Mouse (Mus musculus) CH12.LX (cell line): ENCODE results near the gene Creb3l1. TPM values are rescaled to one million over a fixed set of nuclear protein-coding genes. Genes with fewer than 3 reads are reported as not detected.

ENCODE experiments used
- DNase-seq: peaks from one replicate; pipeline ENCODE4 v3.0.0-alpha.2; 2013; ENCODE audit errors: extremely low read depth
- H3K27ac ChIP-seq: 2 replicates; pipeline ENCODE4 v1.5.1; 2012; ENCODE audit warnings: low read depth, mild to moderate bottlenecking, control low read depth, moderate library complexity; ENCODE audit not compliant: insufficient read depth
- H3K27me3 ChIP-seq: replicated peaks from 2 replicates; pipeline ENCODE3; 2012; ENCODE audit warnings: inconsistent platforms
- H3K36me3 ChIP-seq, 2 experiments: replicated peaks in 1 of 2; 2 replicates each; pipeline versions ENCODE3 to v1.6.1; 2012; ENCODE audit warnings: inconsistent platforms in 1 of 2, low read length in 1 of 2, mild to moderate bottlenecking in 1 of 2, mixed read lengths in 1 of 2, moderate library complexity in 1 of 2; ENCODE audit not compliant: control insufficient read depth in 1 of 2, insufficient read depth in 1 of 2
- H3K4me1 ChIP-seq, 2 experiments: 2 replicates each; pipeline ENCODE4 v1.6.1; 2012; ENCODE audit warnings: inconsistent platforms in 1 of 2, moderate library complexity in 1 of 2; ENCODE audit not compliant: insufficient read depth in 2 of 2, control insufficient read depth in 1 of 2
- H3K4me2 ChIP-seq: 2 replicates; pipeline ENCODE4 v1.6.1; 2012; ENCODE audit warnings: low read depth, mild to moderate bottlenecking, control low read depth; ENCODE audit not compliant: poor library complexity, insufficient read depth, severe bottlenecking
- H3K4me3 ChIP-seq, 3 experiments: fragments of 150-350 bp in 1 of 3; sonication (generic) in 1 of 3; replicated peaks in 1 of 3; 2 replicates each; pipeline versions ENCODE3 to v1.5.1; 2011 to 2012; ENCODE audit warnings: low read depth in 2 of 3, low read length in 2 of 3, mild to moderate bottlenecking in 2 of 3, moderate library complexity in 2 of 3, control low read depth in 1 of 3, improper control_type of control experiment in 1 of 3, inconsistent platforms in 1 of 3, mixed read lengths in 1 of 3; ENCODE audit not compliant: poor library complexity in 1 of 3
- H3K79me2 ChIP-seq: replicated peaks from 2 replicates; pipeline ENCODE4 v1.6.1; 2012; ENCODE audit warnings: mild to moderate bottlenecking, moderate library complexity; ENCODE audit not compliant: control insufficient read depth, poor library complexity, insufficient read depth, severe bottlenecking; ENCODE audit errors: extremely low read depth
- H3K9ac ChIP-seq: 2 replicates; pipeline ENCODE4 v1.6.1; 2012; ENCODE audit warnings: low read depth, mild to moderate bottlenecking, control low read depth, moderate library complexity; ENCODE audit not compliant: insufficient read depth
- H3K9me3 ChIP-seq: replicated peaks from 2 replicates; pipeline ENCODE3; 2012; ENCODE audit warnings: low read length, inconsistent platforms, mixed read lengths
- CTCF ChIP-seq, 2 experiments: IDR thresholded peaks in 1 of 2; conservative IDR thresholded peaks in 1 of 2; 2 replicates each; pipeline ENCODE4 v1.5.1; 2011 to 2012; ENCODE audit warnings: low read depth in 2 of 2, low read length in 2 of 2, improper control_type of control experiment in 1 of 2, inconsistent platforms in 1 of 2, mild to moderate bottlenecking in 1 of 2, moderate library complexity in 1 of 2
- E2F4 ChIP-seq: IDR thresholded peaks from 2 replicates; pipeline ENCODE4 v1.6.1; 2011; ENCODE audit warnings: low read depth, low read length, improper control_type of control experiment; ENCODE audit not compliant: insufficient replicate concordance
- EP300 ChIP-seq: IDR thresholded peaks from 2 replicates; pipeline ENCODE4 v1.6.1; 2011; ENCODE audit warnings: low read length, improper control_type of control experiment
- HCFC1 ChIP-seq: IDR thresholded peaks from 2 replicates; pipeline ENCODE4 v1.6.1; 2012; ENCODE audit warnings: low read depth, mild to moderate bottlenecking, inconsistent platforms, low read length, improper control_type of control experiment
- IRF4 ChIP-seq: IDR thresholded peaks from 2 replicates; pipeline ENCODE4 v1.6.1; 2014; ENCODE audit warnings: low read depth, mild to moderate bottlenecking, inconsistent platforms, low read length, improper control_type of control experiment
- JUND ChIP-seq: conservative IDR thresholded peaks from 2 replicates; pipeline ENCODE4 v1.6.1; 2011; ENCODE audit warnings: low read depth, low read length, improper control_type of control experiment
- KAT2A ChIP-seq: IDR thresholded peaks from 2 replicates; pipeline ENCODE4 v1.6.1; 2012; ENCODE audit warnings: low read length, improper control_type of control experiment, inconsistent platforms; ENCODE audit not compliant: insufficient replicate concordance
- MAX ChIP-seq: IDR thresholded peaks from 2 replicates; pipeline ENCODE4 v1.6.1; 2011; ENCODE audit warnings: low read length, improper control_type of control experiment
- MAZ ChIP-seq: IDR thresholded peaks from 2 replicates; pipeline ENCODE4 v1.6.1; 2012; ENCODE audit warnings: low read depth, mild to moderate bottlenecking, inconsistent platforms, low read length, improper control_type of control experiment, moderate library complexity
- MEF2A ChIP-seq: IDR thresholded peaks from 2 replicates; pipeline ENCODE4 v1.6.1; 2014; ENCODE audit warnings: low read depth, mild to moderate bottlenecking, inconsistent platforms, low read length, improper control_type of control experiment, borderline replicate concordance
- MXI1 ChIP-seq: IDR thresholded peaks from 2 replicates; pipeline ENCODE4 v1.6.1; 2011; ENCODE audit warnings: mild to moderate bottlenecking, low read depth, low read length, improper control_type of control experiment
- MYC ChIP-seq: IDR thresholded peaks from 2 replicates; pipeline ENCODE4 v1.6.1; 2011; ENCODE audit warnings: low read depth, mild to moderate bottlenecking, improper control_type of control experiment, low read length
- NELFE ChIP-seq: IDR thresholded peaks from 2 replicates; pipeline ENCODE4 v1.6.1; 2011; ENCODE audit warnings: low read depth, low read length, improper control_type of control experiment
- POLR2A ChIP-seq: IDR thresholded peaks from 2 replicates; pipeline ENCODE4 v1.6.1; 2011; ENCODE audit warnings: low read depth, mild to moderate bottlenecking, improper control_type of control experiment, low read length
- RAD21 ChIP-seq: IDR thresholded peaks from 2 replicates; pipeline ENCODE4 v1.6.1; 2011; ENCODE audit warnings: low read depth, mild to moderate bottlenecking, low read length, improper control_type of control experiment, moderate library complexity
- RCOR1 ChIP-seq: conservative IDR thresholded peaks from 2 replicates; pipeline ENCODE4 v1.6.1; 2012; ENCODE audit warnings: low read depth, mild to moderate bottlenecking, inconsistent platforms, low read length, improper control_type of control experiment
- SIN3A ChIP-seq: IDR thresholded peaks from 2 replicates; pipeline ENCODE4 v1.6.1; 2012; ENCODE audit warnings: low read length, improper control_type of control experiment, inconsistent platforms
- TBP ChIP-seq: conservative IDR thresholded peaks from 2 replicates; pipeline ENCODE4 v1.6.1; 2011; ENCODE audit warnings: low read depth, low read length, improper control_type of control experiment
- TCF12 ChIP-seq: IDR thresholded peaks from 2 replicates; pipeline ENCODE4 v1.6.1; 2014; ENCODE audit warnings: low read depth, mild to moderate bottlenecking, inconsistent platforms, low read length, improper control_type of control experiment
- UBTF ChIP-seq: IDR thresholded peaks from 2 replicates; pipeline ENCODE4 v1.6.1; 2012; ENCODE audit warnings: low read depth, mild to moderate bottlenecking, inconsistent platforms, low read length, improper control_type of control experiment, moderate library complexity
- USF1 ChIP-seq: IDR thresholded peaks from 2 replicates; pipeline ENCODE4 v1.6.1; 2014; ENCODE audit warnings: low read depth, mild to moderate bottlenecking, inconsistent platforms, low read length, improper control_type of control experiment
- dilution Hi-C: fragments of 300-500 bp; cut with MboI; formaldehyde crosslinking; loops from 2 replicates; pipeline ENCODE4 v1.14.3; 2020; ENCODE audit warnings: low sequenced_read_pairs; ENCODE audit not compliant: extremely low pct_unique_long_range_greater_than_20kb, extremely low pct_ligation_motif_present
- in situ Hi-C: fragments of 300-500 bp; cut with MboI; formaldehyde crosslinking; loops from 3 replicates; pipeline ENCODE4 v1.14.3; 2019; ENCODE audit warnings: low sequenced_read_pairs, low pct_ligation_motif_present, low pct_unique_long_range_greater_than_20kb, mixed read lengths
- polyA plus RNA-seq: library from polyadenylated mRNA; unstranded; fragments of >175 nt; gene quantifications from 2 replicates; pipeline ENCODE4 v1.2.1, GENCODE M21; 2012; ENCODE audit warnings: low read depth; ENCODE audit not compliant: insufficient read length
- total RNA-seq, 2 experiments: library from RNA; depleted of rRNA; stranded (reverse); fragments of 300-350 nt in 1 of 2; fragments of >200 nt in 1 of 2; gene quantifications; 2 replicates each; pipeline ENCODE4 v1.2.3; 2012 to 2014

Creb3l1 gene
- total and polyA plus RNA-seq, 3 experiments: 0.08 to 2.0 (median 0.59) TPM

- in situ Hi-C loops: no loop called here
- Histone ChIP-seq H3K4me3 (no peak overlapping the region), H3K9ac (no peak overlapping the region), H3K4me1 (peaks cover 5 to 8% of the 10 kb centered on the region in 2 experiments; a peak in 3 of 4 replicates), H3K9me3 (no peaks in the 10 kb centered on the region), H3K27me3 (peaks cover 45% of the 10 kb centered on the region), H3K4me2 (no peak overlapping the region), H3K79me2 (no peaks in the 10 kb centered on the region), H3K36me3 (no peaks in the 10 kb centered on the region), H3K27ac (no peak overlapping the region)
- TF ChIP-seq MYC (no peak), MAX (no peak), IRF4 (no peak), RAD21 (no peak), POLR2A (no peak), RCOR1 (no peak)
- no peak for DNase-seq
- dilution Hi-C loops: no loop called here
Measured at GRCm38 (mm10) chr2:92027811-92028590, 3.7 kb upstream of the Creb3l1 start.

GRCm38 (mm10) chr2:92025966-92026365, 1.7 kb upstream of the Creb3l1 start:
- Histone ChIP-seq H3K4me3 (no peak overlapping the region), H3K4me2 (no peak overlapping the region), H3K79me2 (no peaks in the 10 kb centered on the region), H3K9me3 (no peaks in the 10 kb centered on the region), H3K27ac (no peak overlapping the region), H3K36me3 (no peaks in the 10 kb centered on the region), H3K4me1 (peaks cover 5 to 8% of the 10 kb centered on the region in 2 experiments; a peak in 3 of 4 replicates), H3K9ac (no peak overlapping the region), H3K27me3 (peaks cover 61% of the 10 kb centered on the region)
- TF ChIP-seq CTCF (conservative IDR thresholded peaks at IDR 0.05 in 1 of 2, IDR thresholded peaks at IDR 0.05 in 1 of 2; ENCODE audit: low read depth in 2 of 2, low read length in 2 of 2) (no peak), MEF2A (no peak), MAX (no peak), POLR2A (no peak), EP300 (no peak), MYC (no peak), E2F4 (no peak), UBTF (no peak), TCF12 (no peak), KAT2A (no peak), IRF4 (no peak), SIN3A (no peak), MXI1 (no peak), JUND (no peak), HCFC1 (no peak), USF1 (no peak), RAD21 (no peak), TBP (no peak), NELFE (no peak), MAZ (no peak)
- in situ Hi-C loops (no loop called here), dilution Hi-C loops (no loop called here)
- no peak for DNase-seq
